Mouse (Mus musculus) spleen, adult 12 weeks (tissue): Measurements from ENCODE around the gene Ctnna3.

Experiments used
- DNase-seq: peaks from one replicate; pipeline ENCODE4 v3.0.0; 2022; ENCODE audit warnings: low spot score

Ctnna3 gene

GRCm38 (mm10) chr10:63710211-63710610 lies 280.3 kb downstream of the Ctnna3 start:
- DNase-seq: no peak

DNA sequence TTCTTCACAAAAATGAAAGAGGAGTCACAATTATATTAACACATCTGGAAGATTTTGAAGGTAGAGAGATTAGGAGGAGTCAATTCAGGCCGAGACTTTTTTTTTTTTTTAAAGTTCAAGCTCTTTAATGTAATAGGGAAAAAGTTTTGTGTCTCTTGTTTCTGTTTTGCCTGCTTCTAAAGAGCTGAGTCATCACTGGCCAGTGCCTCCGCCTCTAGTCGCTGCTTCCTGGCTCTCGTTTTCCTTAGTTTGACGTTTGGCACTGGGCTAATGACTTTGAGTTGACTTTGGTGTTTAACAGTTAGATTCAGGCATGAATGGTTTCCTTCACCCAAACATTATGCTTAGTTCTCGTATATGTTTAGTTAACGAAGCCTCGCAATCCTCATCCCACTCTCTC lies 282.6 kb downstream of the Ctnna3 start:
- DNase-seq: no peak

GRCm38 (mm10) chr10:63714151-63714550 lies 284.3 kb downstream of the Ctnna3 start:
- DNase-seq: no peak

- no peak for DNase-seq
These were observed 339.0 kb downstream of the Ctnna3 start for GRCm38 (mm10) chr10:63768871-63769270.

GRCm38 (mm10) chr10:63771656-63772055 lies 341.8 kb downstream of the Ctnna3 start:
- DNase-seq: no peak

DNA sequence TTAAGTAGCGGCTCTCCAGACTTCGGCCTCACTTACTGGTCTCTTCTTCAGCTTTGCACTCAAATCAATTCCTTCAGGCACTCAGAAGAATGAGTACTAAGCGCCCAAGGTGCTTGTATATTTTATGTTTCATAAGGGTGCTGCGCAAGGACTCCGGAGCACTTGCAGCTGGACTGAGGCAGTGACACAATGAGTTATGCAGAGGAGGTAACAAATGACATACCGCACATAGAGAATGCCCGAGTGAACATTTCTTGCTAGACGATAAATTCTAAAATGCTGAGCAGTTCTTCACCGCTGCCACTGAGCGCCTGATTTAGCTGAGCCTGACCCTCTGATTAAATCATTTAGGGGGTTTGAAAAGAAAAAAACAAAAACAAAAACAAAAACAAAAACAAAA lies 342.2 kb downstream of the Ctnna3 start:
- no peak for DNase-seq

DNA sequence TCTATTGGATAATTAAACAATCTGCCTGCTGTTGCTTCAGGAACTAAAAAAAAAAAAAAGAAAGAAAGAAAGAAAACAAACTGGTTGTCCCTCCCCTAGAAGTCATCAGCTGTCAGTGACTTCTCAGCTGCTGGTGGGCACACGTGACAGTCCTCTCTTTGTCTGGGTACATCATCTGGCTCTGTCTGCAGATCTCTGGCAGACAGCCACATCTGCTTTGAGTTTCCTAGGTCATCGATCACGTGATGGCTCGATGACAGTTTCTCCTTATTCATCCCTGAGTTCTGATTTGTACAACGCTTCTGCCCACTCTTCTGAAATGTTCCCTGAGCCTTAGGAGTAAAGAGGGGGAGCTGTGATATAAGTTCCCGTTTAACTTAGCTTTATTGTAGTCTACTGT lies 352.1 kb downstream of the Ctnna3 start:
- no peak for DNase-seq

DNA sequence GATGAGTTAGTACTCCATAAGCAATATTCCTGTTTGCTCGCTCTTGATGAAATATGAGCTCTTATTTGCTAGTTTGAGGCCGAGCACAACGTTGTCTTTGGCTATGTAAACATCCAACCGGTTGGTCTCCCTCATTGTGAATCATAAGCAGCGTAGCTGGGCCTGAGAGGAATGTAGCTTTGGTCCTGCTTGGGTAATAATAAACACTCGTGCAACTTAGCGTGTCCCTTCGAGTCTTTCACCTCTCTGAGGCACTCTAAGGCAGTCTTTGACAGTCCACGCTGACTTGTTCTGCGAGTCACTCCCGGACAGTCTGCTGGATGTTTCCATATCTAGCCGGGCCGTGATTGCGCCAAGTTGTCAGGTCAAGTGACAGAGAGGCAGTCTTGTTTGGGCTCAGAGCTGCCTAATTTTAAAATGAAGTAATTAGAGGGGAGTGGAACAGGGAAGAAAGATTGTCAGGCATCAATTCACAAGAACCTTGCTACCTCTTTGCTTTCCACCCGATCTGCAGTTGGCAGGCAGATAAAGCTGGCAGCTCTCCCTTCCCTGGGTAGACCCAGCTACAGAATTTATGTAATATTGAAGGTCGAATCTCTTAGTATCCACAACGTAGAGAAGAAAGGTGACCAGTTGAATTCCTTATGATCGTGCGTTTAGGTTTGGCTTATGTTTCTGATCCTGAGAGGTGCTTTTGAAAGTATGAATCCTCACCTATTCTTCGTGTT lies 355.1 kb downstream of the Ctnna3 start:
- no peak for DNase-seq

- DNase-seq: no peak
These were observed 356.5 kb downstream of the Ctnna3 start for GRCm38 (mm10) chr10:63786390-63786789.

GRCm38 (mm10) chr10:63803909-63804308 lies 374.0 kb downstream of the Ctnna3 start:
- DNase-seq: no peak

GRCm38 (mm10) chr10:63805551-63805950 lies 375.7 kb downstream of the Ctnna3 start:
- DNase-seq: no peak

GRCm38 (mm10) chr10:63806254-63806653 lies 376.4 kb downstream of the Ctnna3 start:
- no peak for DNase-seq

- DNase-seq: no peak
These were observed 380.2 kb downstream of the Ctnna3 start for GRCm38 (mm10) chr10:63810043-63810617.

- no peak for DNase-seq
These were observed 409.1 kb downstream of the Ctnna3 start for GRCm38 (mm10) chr10:63839011-63839410.

DNA sequence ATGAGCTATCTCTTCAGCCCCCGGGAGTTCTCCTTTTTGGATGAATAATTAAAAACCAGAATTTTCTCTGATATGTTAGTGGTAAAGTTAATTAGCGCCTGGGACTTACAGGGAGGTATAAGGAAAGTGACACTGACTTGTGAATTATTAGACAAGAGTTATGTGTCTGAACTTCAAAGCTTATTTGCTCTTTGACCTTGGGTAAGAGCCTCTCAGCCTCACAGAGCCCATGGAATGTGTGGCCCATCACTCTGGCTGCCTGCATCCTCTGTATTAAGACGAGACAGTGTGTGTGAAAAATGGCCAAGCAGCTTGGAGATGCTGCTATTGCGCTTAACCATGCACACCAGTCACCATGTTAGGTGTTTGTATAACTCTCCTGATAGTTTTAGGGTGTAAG lies 422.0 kb downstream of the Ctnna3 start:
- DNase-seq: no peak

- no peak for DNase-seq
These were observed 439.2 kb downstream of the Ctnna3 start for GRCm38 (mm10) chr10:63869123-63869522.

DNA sequence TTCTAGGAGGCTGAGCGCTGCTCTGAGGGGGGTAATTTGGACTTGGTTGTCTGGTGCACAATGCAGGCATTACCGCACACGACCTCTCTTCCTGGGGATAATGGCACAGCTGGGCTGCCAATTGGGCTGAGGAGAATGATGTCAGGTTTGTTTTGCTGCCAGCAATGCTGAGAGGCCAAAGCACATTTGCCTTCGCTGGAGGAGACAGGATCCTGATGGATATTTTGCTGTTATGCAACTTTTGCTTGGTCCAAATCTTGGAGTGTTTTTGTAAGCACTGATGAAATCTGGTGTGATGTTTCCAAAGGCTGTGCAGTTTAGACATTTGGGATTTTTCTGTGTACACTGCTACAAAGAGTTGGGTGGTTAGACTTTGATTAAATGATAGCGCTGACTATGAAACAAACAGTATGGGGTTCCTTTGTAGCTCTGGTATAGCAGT lies 450.6 kb downstream of the Ctnna3 start:
- DNase-seq: no peak

DNA sequence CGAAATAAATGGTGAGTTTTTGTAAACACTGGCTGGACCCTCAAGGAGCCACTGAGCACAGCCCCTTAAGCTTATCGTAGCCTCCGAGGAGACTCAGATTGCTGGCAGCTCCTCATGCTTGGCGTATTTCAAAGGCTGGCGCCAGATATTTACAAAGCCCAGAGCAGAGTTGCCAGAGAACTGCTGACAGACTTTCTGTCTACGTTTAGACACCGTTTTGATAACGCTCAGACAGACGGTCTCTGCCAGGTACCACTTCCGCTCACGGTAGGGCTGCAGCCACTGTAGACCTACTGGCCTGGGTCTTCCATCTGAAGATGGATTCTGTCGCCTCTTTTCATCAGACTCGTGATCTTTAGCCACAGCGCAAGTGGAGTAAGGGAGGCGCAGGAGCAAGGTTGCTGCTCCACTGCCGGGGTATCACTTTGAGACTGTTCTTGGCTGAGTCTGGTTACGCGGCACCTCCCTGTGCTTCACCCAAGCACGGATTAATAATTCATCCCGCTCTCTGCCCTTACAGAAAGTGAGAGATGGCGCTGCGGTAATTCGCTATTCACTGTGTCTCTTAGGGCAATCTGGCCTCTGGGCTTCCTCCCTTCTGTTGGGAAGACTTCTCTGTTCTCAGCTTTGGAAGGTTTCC lies 456.7 kb downstream of the Ctnna3 start:
- no peak for DNase-seq

DNA sequence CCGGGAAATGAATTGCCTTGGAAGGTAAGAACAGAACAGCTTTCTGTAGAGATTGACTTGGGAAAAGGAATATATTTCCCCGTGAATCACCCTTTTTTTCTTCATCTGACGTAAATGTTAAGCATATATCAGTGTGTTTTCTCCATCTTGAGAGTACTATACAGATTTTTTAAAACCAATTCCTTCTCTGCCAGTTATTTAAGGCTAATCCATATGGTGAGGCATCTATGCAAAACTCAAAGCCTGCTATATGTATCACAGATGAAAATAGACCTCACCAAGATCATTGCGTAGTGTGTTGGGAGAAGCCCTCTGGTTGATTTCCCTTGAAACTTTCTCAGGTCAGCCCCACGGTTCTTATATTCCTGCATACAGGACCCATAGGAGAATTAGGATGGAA lies 464.7 kb downstream of the Ctnna3 start:
- no peak for DNase-seq

DNA sequence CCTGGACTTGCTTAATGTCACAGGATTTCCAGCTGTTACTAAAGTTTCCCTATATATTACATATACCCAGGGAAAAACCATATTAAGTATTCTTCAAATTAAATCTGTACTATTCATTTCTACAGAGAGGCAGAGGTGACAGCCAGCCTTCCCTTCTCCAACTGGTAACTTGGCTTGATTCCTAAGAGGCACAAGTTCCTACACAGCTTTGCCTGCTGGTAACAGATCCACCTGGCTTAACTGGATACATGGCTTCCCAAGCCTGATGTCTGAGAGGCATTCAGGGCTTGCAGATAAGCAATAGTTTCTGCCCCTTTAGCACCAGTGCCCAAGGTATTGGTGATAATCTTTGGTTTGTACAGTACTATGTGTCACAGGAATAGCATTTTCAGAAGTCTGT lies 470.0 kb downstream of the Ctnna3 start:
- no peak for DNase-seq

DNA sequence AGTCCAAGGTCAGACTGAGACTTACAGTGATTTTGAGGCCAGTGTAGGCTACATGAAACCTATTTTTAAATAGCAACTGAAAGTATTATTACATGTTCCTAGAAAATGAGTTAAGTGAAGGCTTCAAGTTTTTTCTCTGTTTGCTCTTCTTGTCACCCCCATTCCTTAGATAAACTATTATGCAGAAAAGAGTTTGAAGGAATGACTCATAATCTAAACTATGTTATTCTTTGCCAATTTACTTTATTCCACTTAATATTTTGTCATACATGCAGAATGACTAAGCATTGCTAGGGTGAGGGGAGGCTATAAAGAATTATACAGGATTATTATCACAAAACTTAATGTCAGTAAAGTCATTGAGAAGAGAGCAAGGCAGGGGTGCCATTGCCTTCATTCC lies 479.0 kb downstream of the Ctnna3 start:
- DNase-seq: no peak

DNA sequence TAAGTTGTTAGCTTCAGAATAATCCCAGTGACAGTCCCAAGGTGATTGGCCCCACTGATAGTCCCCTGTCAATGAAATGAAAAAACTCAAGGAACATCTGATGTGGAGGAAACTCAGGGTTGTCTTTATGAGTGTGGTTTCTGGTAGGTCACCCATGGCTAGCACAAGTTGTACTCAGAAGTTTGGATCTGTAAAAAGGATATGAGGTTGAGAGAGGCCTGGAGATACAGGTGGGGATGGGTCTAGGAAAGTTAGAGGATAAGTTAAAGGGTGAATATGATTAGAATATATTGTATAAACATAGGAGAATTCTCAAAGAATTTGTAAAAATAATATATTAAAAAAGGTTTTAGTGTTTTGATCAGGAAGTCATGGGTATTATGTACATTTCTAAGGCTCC lies 497.4 kb downstream of the Ctnna3 start, which contains the start of gene Gm10118:
Gene Gm10118, minus strand, starts transcription at position 101 of the 400 bp plus-strand sequence.
- DNase-seq: no peak

DNA sequence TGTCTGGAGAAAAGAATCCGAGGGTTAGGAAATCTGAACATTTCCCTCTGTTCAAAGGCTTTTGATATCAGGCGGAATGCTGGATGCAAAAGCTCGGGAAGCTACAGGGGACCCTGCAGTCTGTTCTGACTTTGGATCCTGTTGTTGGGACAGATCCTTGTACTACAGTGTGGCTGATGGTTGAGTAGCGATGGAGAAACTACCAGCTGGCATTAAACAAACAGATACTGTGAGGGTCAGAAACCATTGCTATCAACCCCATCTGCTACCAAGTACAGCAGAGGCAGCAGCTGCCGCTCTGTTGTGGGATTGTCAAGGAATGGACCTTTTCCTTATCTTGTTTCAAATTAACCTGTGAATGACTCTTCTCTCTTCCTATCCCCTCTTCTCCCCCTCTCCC lies 504.0 kb downstream of the Ctnna3 start:
- DNase-seq: no peak
